ENCODE assay signal across 9 mouse cellular contexts in genomic region chr6:101377167-101377934, GRCm38 (mm10). TPM values are rescaled to one million over a fixed set of nuclear protein-coding genes. Genes with fewer than 3 reads are reported as not detected.
DNase-seq lines count a peak whose midpoint lies in the region; ATAC-seq and TF ChIP-seq lines count a peak whose summit lies in the region.
"Had no signal": no experiment of that assay in that cellular context is flagged by ENCODE, and none has a peak within 500 bp of the region (broad histone marks: within the 10 kb centered on the region; RNA-seq: fewer than 3 reads in every experiment).

Pdzrn3 (minus strand) TSS chr6:101377897.

- peak; percentile 19 to 36 for DNase-seq in cerebellum, postnatal 25 days
- DNase-seq in cerebellum, adult 9-11 months = no peak
- DNase-seq in embryonic facial prominence, embryonic 10.5 days (ENCODE audit: low spot score) = peak; percentile 86
- DNase-seq in heart, adult 18-20 months = peak; percentile 64 to 67
- DNase-seq in kidney, adult 11 months = peak; percentile 41
- peak; percentile 69 for DNase-seq in testis, postnatal 10 days (ENCODE audit: low spot score)

- WGBS in embryonic facial prominence, embryonic 10.5 days = under 1% methylated on average over 111 of the region's 111 CpGs
- under 1% methylated on average over 86 of the region's 111 CpGs for WGBS in limb, embryonic 15.5 days

- H3K4me3 ChIP-seq in embryonic facial prominence, embryonic 10.5 days = peak within 1 kb of the TSS; percentile 78
- H3K4me3 ChIP-seq in limb, embryonic 15.5 days = peak within 1 kb of the TSS; percentile 74
- peak within 1 kb of the TSS; percentile 33 for H3K4me3 ChIP-seq in myocyte

- H3K9ac ChIP-seq in limb, embryonic 15.5 days = peak within 1 kb of the TSS; percentile 72

- peak within 1 kb of the TSS; percentile 89 for H3ac ChIP-seq in myocyte (ENCODE audit: control insufficient read depth, insufficient read length)

- H3K9me3 ChIP-seq in embryonic facial prominence, embryonic 10.5 days = no peaks in the 10 kb centered on the region
- no peaks in the 10 kb centered on the region for H3K9me3 ChIP-seq in limb, embryonic 15.5 days

- H3K4me1 ChIP-seq in embryonic facial prominence, embryonic 10.5 days = peaks cover 62% of the 10 kb centered on the region
- H3K4me1 ChIP-seq in limb, embryonic 15.5 days = peaks cover 37% of the 10 kb centered on the region

- peak within 1 kb of the TSS; percentile 91 for H3K4me2 ChIP-seq in limb, embryonic 15.5 days
- H3K4me2 ChIP-seq in myocyte (ENCODE audit: low read depth) = peak within 1 kb of the TSS; percentile 99

- peak within 1 kb of the TSS; percentile 97 for H3K27ac ChIP-seq in embryonic facial prominence, embryonic 10.5 days (replicated peaks)
- peak within 1 kb of the TSS; percentile 96 for H3K27ac ChIP-seq in limb, embryonic 15.5 days

- peak; percentile 49 for ATAC-seq in limb, embryonic 15.5 days (ENCODE audit: insufficient number of reproducible peaks, low FRiP score, low TSS enrichment, low read depth)

- H3K27me3 ChIP-seq in embryonic facial prominence, embryonic 10.5 days (replicated peaks; ENCODE audit: low read depth, poor library complexity, severe bottlenecking) = peaks cover 15% of the 10 kb centered on the region; the same call in 1 of the 2 replicates
- no peaks in the 10 kb centered on the region for H3K27me3 ChIP-seq in limb, embryonic 15.5 days
- H3K27me3 ChIP-seq in myocyte (ENCODE audit: control insufficient read depth, insufficient read depth, insufficient read length) = no peaks in the 10 kb centered on the region
- H3K27me3 ChIP-seq: CH12.LX had no signal

- peaks cover 11% of the 10 kb centered on the region for H3K36me3 ChIP-seq in embryonic facial prominence, embryonic 10.5 days (replicated peaks)
- no peaks in the 10 kb centered on the region for H3K36me3 ChIP-seq in limb, embryonic 15.5 days
- no peaks in the 10 kb centered on the region for H3K36me3 ChIP-seq in myocyte (ENCODE audit: control insufficient read depth, insufficient read depth)

- TF ChIP-seq POLR2A in myocyte (IDR thresholded peaks at IDR 0.05; ENCODE audit: insufficient read length, low read depth) = peak; percentile 73

- H3K79me2 ChIP-seq in myocyte (ENCODE audit: control insufficient read depth, insufficient read depth) = peaks cover 40% of the 10 kb centered on the region

TF ChIP-seq in myocyte, 11 proteins besides CTCF, POLR2A, EP300 and RAD21:
- no peak for TF ChIP-seq REST (IDR thresholded peaks at IDR 0.05; ENCODE audit: insufficient read depth, insufficient read length)
- TF ChIP-seq E2F4 (IDR thresholded peaks at IDR 0.05; ENCODE audit: insufficient read depth) = peak; percentile 29
- TF ChIP-seq POLR2AphosphoS2 (IDR thresholded peaks at IDR 0.05; ENCODE audit: insufficient read length, low read depth) = no peak
- peak in 2 of 3 experiments; percentile 37 to 53 for TF ChIP-seq MYOD1 (IDR thresholded peaks at IDR 0.05; ENCODE audit: control insufficient read depth in 1 of 3, insufficient read length in 2 of 3, low read depth in 2 of 3)
- TF ChIP-seq MAX (IDR thresholded peaks at IDR 0.05; ENCODE audit: low read depth) = no peak
- TF ChIP-seq CEBPB (IDR thresholded peaks at IDR 0.05; ENCODE audit: insufficient read depth, poor library complexity, severe bottlenecking) = no peak
- peak in 2 of 3 experiments; percentile 61 to 68 for TF ChIP-seq MYOG (IDR thresholded peaks at IDR 0.05; ENCODE audit: control insufficient read depth in 1 of 3, insufficient read depth in 1 of 3, insufficient read length in 2 of 3, low read depth in 2 of 3)
- TF ChIP-seq SRF (IDR thresholded peaks at IDR 0.05; ENCODE audit: control insufficient read depth, insufficient read length, low read depth) = no peak
- TF ChIP-seq TCF12 (IDR thresholded peaks at IDR 0.05; ENCODE audit: insufficient read depth, poor library complexity, severe bottlenecking) = no peak
TF ChIP-seq in myocyte: peak in this region for 3.

RNA-seq across cellular contexts. Expression of gene Pdzrn3, which starts in this region (rescaled TPM):
- 7.9 and 8.9 TPM in 2 replicates for polyA plus RNA-seq in embryonic facial prominence, embryonic 10.5 days (2016; fragmentation: Nextera tagmentation; extraction: Ambion mirVana)
- 10 to 100 TPM; 28.7 to 33.5 TPM for total RNA-seq in heart, adult 18-20 months (2021)
- polyA plus RNA-seq in limb, embryonic 15.5 days (2015; fragmentation: Nextera tagmentation; extraction: Ambion mirVana) = 9.6 and 11.7 TPM in 2 replicates
- 13.8 TPM for polyA plus RNA-seq in myocyte (2012; fragmentation: generic; extraction: Trizol)
- total RNA-seq: CH12.LX had no signal
